Mouse (Mus musculus) cerebellum, postnatal 36 days (tissue): Measurements from ENCODE around the gene Pde10a.
A peak's percentile ranks its signal among the peaks of the same experiment; 100 is the strongest.

ENCODE experiments used
- DNase-seq, 2 experiments: peaks; one replicate each; pipeline ENCODE4 v3.0.0; 2021 to 2022; ENCODE audit warnings: mixed read lengths in 2 of 2

Pde10a gene

DNA sequence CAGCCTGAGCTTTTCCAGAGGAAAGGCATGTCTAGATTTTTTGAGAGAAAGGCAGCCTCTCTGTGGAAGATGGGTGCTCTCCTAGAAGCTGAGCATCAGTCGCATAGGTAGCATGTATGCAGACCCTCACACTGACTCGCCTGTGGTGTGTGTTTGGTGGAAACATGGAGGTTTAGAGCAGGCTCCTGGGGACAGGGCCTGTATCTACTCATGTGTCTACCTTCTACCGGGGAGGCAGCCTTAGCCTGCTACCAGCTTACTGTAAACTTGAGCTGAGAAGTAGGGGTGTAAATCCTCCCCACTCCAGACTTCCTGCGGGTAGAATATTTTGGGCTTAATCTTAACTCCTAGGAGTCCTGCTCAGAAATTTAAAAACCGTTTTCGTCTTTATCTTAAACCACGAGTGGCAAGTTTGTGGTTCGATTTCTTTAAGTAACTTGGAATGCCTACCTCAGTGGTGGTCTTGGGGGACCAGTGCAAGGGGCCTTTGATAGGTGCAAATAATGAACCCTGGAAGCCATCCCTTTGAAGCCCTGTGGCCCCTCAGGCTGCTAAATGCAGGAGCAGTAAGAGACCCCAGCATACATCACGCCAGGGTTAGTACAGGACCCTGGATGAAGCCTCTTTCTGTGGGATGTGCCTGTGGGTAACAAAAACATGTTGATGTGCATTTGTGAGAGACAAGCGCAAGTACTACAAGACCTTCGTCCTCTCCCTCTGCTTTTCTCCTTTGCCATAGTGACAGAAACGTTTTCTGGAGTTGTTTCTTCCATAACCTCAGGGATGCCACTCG lies 367.2 kb downstream of the Pde10a start:
- peak in 1 of 2 experiments; percentile 0 for DNase-seq

GRCm38 (mm10) chr17:8895991-8896390 lies 370.8 kb downstream of the Pde10a start:
- no peak for DNase-seq

GRCm38 (mm10) chr17:8897749-8898148 lies 372.6 kb downstream of the Pde10a start:
- peak in 1 of 2 experiments; percentile 20 for DNase-seq

DNA sequence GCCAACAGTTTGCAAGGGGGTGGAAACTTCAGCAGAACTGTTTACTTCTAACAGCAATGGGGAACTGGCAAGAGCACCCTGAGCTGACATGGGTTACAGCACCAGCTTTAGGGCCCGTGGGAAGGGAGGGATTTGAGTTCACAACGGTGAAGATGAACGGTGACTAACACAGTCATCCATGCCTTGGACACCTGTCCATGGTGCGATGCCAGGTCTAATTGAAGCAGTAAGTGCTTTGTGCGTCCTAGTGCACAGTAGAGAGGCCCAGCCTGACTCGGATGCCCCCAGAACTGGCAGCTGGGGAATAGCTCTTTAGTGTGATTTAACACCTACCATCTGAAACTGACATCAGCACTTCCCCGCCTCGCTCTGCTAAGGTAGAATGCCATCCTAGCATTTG lies 373.0 kb downstream of the Pde10a start:
- peak; percentile 30 to 37 for DNase-seq

- DNase-seq = no peak
Observed at GRCm38 (mm10) chr17:8899212-8899611, 374.0 kb downstream of the Pde10a start.

DNA sequence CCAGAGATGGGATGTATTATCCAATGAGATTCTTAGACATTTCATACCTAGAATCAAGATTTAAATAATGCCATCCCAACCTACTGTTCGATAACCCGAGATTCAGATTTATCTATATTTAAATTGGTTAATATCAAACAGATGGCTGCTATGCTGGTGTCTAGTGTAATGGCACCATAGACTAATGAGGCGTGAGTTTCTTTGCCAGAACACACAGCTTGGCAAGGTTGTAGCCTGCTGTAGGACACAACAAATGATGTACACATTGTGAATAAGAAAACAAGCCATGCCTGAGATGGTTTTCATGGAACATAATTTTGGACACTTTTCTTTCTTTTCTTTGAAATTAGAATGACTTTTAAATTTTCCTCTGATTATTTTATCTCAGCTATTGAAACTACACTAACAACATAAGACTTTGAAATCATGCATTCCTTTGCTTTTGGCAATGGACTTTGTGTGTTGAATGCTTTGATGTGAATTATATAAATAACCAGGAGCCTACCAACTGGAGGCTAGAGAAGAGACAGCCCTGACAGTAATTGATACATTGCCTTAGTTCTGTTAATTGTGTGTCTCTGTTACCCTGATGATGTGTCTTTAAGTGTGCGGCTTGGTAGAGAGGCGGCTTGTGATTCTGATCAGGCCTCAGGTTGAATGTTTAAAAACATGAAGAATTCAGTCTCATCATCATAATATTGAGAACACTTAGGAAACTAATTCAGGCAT lies 378.5 kb downstream of the Pde10a start:
- no peak for DNase-seq

- no peak for DNase-seq
Observed at GRCm38 (mm10) chr17:8910571-8910970, 385.4 kb downstream of the Pde10a start.

DNA sequence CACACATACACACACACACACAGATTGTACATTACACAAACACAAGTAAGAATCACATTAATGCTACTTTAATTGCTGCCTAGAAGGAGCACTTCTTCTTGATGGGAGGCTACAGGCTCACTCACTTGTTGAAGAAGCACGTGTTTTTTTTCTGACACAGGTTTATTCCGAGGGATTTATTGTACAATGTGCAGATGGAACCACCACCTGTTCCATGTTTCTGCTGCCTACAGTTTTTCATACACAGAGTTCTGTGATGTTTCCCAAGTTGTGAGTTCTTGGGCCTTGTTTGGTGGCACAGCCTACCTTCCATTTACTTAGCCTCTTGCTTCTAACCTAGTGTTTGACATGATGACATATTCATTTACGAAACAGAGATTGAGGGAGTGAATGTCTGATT lies 387.8 kb downstream of the Pde10a start:
- DNase-seq = no peak

GRCm38 (mm10) chr17:8915693-8916092 lies 390.5 kb downstream of the Pde10a start:
- no peak for DNase-seq

DNA sequence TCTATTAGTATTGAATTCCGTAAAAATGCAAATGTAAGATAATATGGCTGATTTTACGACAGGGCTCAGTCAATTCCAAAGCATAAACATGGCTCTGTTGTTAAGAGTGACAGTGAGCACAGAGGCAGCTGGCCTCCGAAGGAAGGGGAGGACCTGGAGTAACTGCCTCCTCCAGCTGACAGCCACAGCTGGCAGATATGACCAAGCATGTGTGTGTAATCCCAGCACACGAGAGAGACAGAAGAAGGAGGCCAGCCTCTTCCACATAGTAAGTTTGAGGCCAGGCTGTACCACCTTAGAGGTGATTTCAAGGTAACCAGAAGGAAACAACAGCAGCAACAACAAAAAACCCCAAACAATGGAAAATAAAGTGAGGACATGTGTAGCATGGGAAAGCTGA lies 397.9 kb downstream of the Pde10a start:
- DNase-seq = no peak

DNA sequence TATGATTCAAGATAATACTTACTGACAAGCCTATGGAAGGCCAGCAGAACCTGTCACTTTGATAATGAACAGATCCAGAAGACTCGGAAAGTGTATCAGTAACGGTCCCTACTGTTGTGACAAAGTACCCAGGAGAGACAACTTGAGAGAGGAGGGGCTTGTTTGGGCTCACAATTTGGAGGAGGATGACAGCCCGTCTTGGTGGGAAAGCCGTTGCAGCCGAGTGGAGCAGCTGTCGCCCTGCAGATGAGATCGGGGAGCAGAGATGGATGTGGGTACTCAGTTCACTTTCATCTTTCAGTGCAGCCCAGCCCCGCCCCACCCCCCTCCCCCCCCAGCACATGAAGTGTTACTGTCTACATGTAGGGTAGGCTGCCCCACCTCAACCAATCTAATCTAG lies 398.6 kb downstream of the Pde10a start:
- DNase-seq = no peak

- no peak for DNase-seq
Observed at GRCm38 (mm10) chr17:8925819-8926383, 400.7 kb downstream of the Pde10a start.

- DNase-seq = no peak
Observed at GRCm38 (mm10) chr17:8928560-8928959, 403.4 kb downstream of the Pde10a start.

GRCm38 (mm10) chr17:8929636-8930035 lies 404.5 kb downstream of the Pde10a start:
- DNase-seq = no peak

GRCm38 (mm10) chr17:8935604-8936003 lies 410.4 kb downstream of the Pde10a start:
- DNase-seq = no peak

DNA sequence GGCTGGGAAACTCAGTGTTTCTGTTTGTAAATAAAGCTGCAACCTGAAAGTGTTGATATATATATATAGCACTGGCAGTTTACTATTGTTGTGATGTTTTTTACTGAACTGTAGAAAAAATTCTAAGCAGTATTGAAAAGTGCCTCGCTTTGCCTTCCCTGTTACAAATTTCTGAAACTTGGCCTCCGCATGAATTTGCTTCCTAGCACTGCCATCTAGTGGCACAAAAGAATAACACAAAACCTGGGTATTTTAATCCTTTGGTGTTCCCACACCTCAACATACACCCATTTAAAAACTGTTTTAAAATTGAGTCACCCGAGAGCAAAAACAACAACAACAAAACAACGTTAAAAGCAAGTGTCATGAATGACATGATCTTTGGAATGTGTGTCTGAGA lies 411.4 kb downstream of the Pde10a start:
- DNase-seq = peak in 1 of 2 experiments; percentile 49

DNA sequence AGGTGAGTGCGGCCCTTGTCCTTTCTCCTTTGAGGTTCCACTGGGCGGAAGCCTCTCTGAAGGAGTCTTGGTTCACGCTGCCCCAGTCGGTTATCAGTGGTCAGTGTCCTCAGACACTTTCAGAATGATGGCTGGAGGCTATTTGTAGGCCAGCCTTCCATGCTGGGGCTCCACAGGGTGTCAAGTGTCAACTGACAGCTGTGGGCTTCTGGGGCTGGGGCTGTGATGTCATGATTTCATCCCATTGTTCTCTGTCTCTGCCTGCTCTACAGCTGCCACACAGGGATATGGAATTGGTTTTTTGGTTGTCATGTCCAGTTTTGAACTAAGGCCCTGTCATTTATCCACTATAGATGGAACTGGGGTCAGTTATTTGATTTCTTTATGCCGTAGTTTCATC lies 426.4 kb downstream of the Pde10a start:
- DNase-seq = no peak

GRCm38 (mm10) chr17:8952951-8953350 lies 427.8 kb downstream of the Pde10a start:
- no peak for DNase-seq

- peak; percentile 57 to 66 for DNase-seq
Observed at GRCm38 (mm10) chr17:8958125-8958524, 433.0 kb downstream of the Pde10a start.

- no peak for DNase-seq
Observed at GRCm38 (mm10) chr17:8960386-8960785, 435.2 kb downstream of the Pde10a start.

- no peak for DNase-seq
Observed at GRCm38 (mm10) chr17:8961097-8961496, 435.9 kb downstream of the Pde10a start.

DNA sequence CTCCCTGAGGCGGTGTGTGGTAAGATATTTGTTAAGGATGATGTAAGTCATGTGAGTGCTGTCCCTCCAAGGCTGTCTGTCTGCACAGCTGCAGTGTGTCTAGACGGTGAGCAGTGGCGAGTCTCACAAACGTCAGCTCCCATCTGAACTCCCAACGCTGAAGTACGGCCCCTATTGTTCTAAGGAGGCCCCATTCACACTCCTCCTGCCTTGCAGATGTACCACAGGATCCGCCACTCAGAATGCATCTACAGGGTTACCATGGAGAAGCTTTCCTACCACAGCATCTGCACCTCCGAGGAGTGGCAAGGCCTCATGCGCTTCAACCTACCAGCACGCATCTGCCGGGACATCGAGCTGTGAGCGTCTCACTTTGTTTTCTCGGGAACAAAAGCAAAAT lies 436.5 kb downstream of the Pde10a start:
- no peak for DNase-seq

DNA sequence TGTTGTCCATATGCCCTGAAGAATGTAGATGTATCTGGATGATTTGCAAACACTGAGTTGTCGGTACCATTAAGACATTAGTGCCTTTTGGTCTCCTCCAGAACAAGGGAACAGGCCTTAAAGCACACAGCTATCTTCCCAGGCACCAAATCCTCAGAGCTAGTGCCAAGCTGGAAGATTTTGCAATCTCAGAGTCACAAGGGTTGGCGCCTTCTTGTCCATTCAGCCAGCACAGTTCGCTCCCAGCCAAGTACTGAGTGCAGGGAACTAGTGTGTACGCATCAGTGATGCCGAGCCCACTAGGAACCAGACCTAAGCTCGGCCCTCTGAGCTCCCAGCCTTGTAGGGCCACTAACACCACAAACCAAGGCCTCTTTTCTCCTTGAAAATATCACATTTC lies 440.0 kb downstream of the Pde10a start:
- DNase-seq = no peak
